Mouse (Mus musculus) CD8-positive naive resting alpha-beta T cell, adult 2 months (primary cell): Measurements from ENCODE around the gene Meis2.

ENCODE experiments used
- DNase-seq, 2 experiments: peaks; one replicate each; pipeline ENCODE4 v3.0.0; 2022; ENCODE audit warnings: low read depth in 2 of 2, low spot score in 2 of 2

The Meis2 gene

GRCm38 (mm10) chr2:115857123-115858080, 208.2 kb downstream of the Meis2 start:
- DNase-seq = no peak

- no peak for DNase-seq
Measured at GRCm38 (mm10) chr2:115856401-115857073, 209.1 kb downstream of the Meis2 start.

GRCm38 (mm10) chr2:115855511-115856400, 209.9 kb downstream of the Meis2 start:
- DNase-seq = peak in 1 of 2 experiments; percentile 1

GRCm38 (mm10) chr2:115854828-115855311, 210.8 kb downstream of the Meis2 start:
- DNase-seq = no peak

- DNase-seq = no peak
Measured at GRCm38 (mm10) chr2:115854007-115854827, 211.4 kb downstream of the Meis2 start.

- no peak for DNase-seq
Measured at GRCm38 (mm10) chr2:115853221-115853620, 212.4 kb downstream of the Meis2 start.

GRCm38 (mm10) chr2:115852615-115853014, 213.0 kb downstream of the Meis2 start:
- DNase-seq = no peak

- DNase-seq = no peak
Measured at GRCm38 (mm10) chr2:115852109-115852508, 213.5 kb downstream of the Meis2 start.

GRCm38 (mm10) chr2:115850961-115851360, 214.7 kb downstream of the Meis2 start:
- no peak for DNase-seq

GRCm38 (mm10) chr2:115842821-115843220, 222.8 kb downstream of the Meis2 start:
- no peak for DNase-seq

- DNase-seq = no peak
Measured at GRCm38 (mm10) chr2:115836034-115836433, 229.6 kb downstream of the Meis2 start.

GRCm38 (mm10) chr2:115822361-115822760, 243.3 kb downstream of the Meis2 start:
- DNase-seq = no peak

GRCm38 (mm10) chr2:115817959-115818358, 247.7 kb downstream of the Meis2 start:
- DNase-seq = no peak

GRCm38 (mm10) chr2:115813721-115814120, 251.9 kb downstream of the Meis2 start:
- no peak for DNase-seq

GRCm38 (mm10) chr2:115813316-115813715, 252.3 kb downstream of the Meis2 start:
- no peak for DNase-seq
